Mouse (Mus musculus): Measurements from ENCODE around the gene Camta1. TPM values are rescaled to one million over a fixed set of nuclear protein-coding genes. Genes with fewer than 3 reads are reported as not detected.

Gene Camta1
- polyA plus RNA-seq, 1 experiment from 2014 or later, result 206 TPM

GRCm38 (mm10) chr4:151835860-151836259 lies 25.8 kb downstream of the Camta1 start:
- Histone ChIP-seq H3K36me3 (ENCODE audit: control insufficient read depth, insufficient read depth, low read length) (no peaks in the 10 kb centered on the region), H3K4me2 (ENCODE audit: low read depth, low read length) (no peak overlapping the region), H3K4me1 (ENCODE audit: control insufficient read depth, insufficient read depth, low read length) (no peaks in the 10 kb centered on the region), H3K4me3 (ENCODE audit: low read depth, low read length) (no peak overlapping the region), H3K9me3 (ENCODE audit: control insufficient read depth, low read length) (no peaks in the 10 kb centered on the region), H3K9ac (replicated peaks; ENCODE audit: low read depth, low read length) (no peak overlapping the region), H3K27ac (ENCODE audit: low read depth, low read length) (no peak overlapping the region), H3K27me3 (ENCODE audit: control insufficient read depth, insufficient read depth, low read length) (no peaks in the 10 kb centered on the region)
- 95% methylated on average over 3 of the region's 3 CpGs for WGBS
- no peak for ATAC-seq (ENCODE audit: low read depth)

GRCm38 (mm10) chr4:151834536-151834935 lies 27.1 kb downstream of the Camta1 start:
- Histone ChIP-seq H3K9me3 (ENCODE audit: control insufficient read depth, low read length) (no peaks in the 10 kb centered on the region), H3K27me3 (ENCODE audit: control insufficient read depth, insufficient read depth, low read length) (no peaks in the 10 kb centered on the region), H3K4me2 (ENCODE audit: low read depth, low read length) (no peak overlapping the region), H3K4me3 (ENCODE audit: low read depth, low read length) (no peak overlapping the region), H3K27ac (ENCODE audit: low read depth, low read length) (peak overlapping the region; percentile 6; the same call in 1 of the 2 replicates), H3K36me3 (ENCODE audit: control insufficient read depth, insufficient read depth, low read length) (0 out of 2 replicates have a peak, but pooled peaks cover under 1% of the 10 kb centered on the region), H3K4me1 (ENCODE audit: control insufficient read depth, insufficient read depth, low read length) (no peaks in the 10 kb centered on the region), H3K9ac (replicated peaks; ENCODE audit: low read depth, low read length) (no peak overlapping the region)
- WGBS, result 66% methylated on average over 10 of the region's 10 CpGs
- ATAC-seq (ENCODE audit: low read depth), result no peak

GRCm38 (mm10) chr4:151833940-151834449 lies 27.7 kb downstream of the Camta1 start:
- H3K4me3 ChIP-seq (ENCODE audit: low read depth, low read length), result no peak overlapping the region
- 0 out of 2 replicates have a peak overlapping the region, but pooled peaks have one; percentile 6 for H3K27ac ChIP-seq (ENCODE audit: low read depth, low read length)
- H3K36me3 ChIP-seq (ENCODE audit: control insufficient read depth, insufficient read depth, low read length), result 0 out of 2 replicates have a peak, but pooled peaks cover 4% of the 10 kb centered on the region
- H3K4me2 ChIP-seq (ENCODE audit: low read depth, low read length), result no peak overlapping the region
- H3K27me3 ChIP-seq (ENCODE audit: control insufficient read depth, insufficient read depth, low read length), result no peaks in the 10 kb centered on the region
- no peaks in the 10 kb centered on the region for H3K4me1 ChIP-seq (ENCODE audit: control insufficient read depth, insufficient read depth, low read length)
- ATAC-seq (ENCODE audit: low read depth), result no peak
- WGBS, result 68% methylated on average over 7 of the region's 7 CpGs
- H3K9me3 ChIP-seq (ENCODE audit: control insufficient read depth, low read length), result no peaks in the 10 kb centered on the region
- H3K9ac ChIP-seq (replicated peaks; ENCODE audit: low read depth, low read length), result no peak overlapping the region

GRCm38 (mm10) chr4:151827840-151828239 lies 33.8 kb downstream of the Camta1 start:
- WGBS, result 95% methylated on average over 3 of the region's 3 CpGs

GRCm38 (mm10) chr4:151827356-151827755 lies 34.3 kb downstream of the Camta1 start:
- ATAC-seq (ENCODE audit: low read depth), result no peak
- peaks cover 3% of the 10 kb centered on the region; the same call in 1 of the 2 replicates for H3K4me1 ChIP-seq (ENCODE audit: control insufficient read depth, insufficient read depth, low read length)
- 0 out of 2 replicates have a peak, but pooled peaks cover 4% of the 10 kb centered on the region for H3K36me3 ChIP-seq (ENCODE audit: control insufficient read depth, insufficient read depth, low read length)
- no peaks in the 10 kb centered on the region for H3K27me3 ChIP-seq (ENCODE audit: control insufficient read depth, insufficient read depth, low read length)
- H3K9me3 ChIP-seq (ENCODE audit: control insufficient read depth, low read length), result no peaks in the 10 kb centered on the region
- no peak overlapping the region for H3K9ac ChIP-seq (replicated peaks; ENCODE audit: low read depth, low read length)
- H3K4me2 ChIP-seq (ENCODE audit: low read depth, low read length), result no peak overlapping the region
- H3K4me3 ChIP-seq (ENCODE audit: low read depth, low read length), result no peak overlapping the region
- H3K27ac ChIP-seq (ENCODE audit: low read depth, low read length), result no peak overlapping the region

More at GRCm38 (mm10) chr4:151827840-151828239, 33.8 kb downstream of the Camta1 start:
- H3K4me2 ChIP-seq (ENCODE audit: low read depth, low read length), result no peak overlapping the region
- no peak for ATAC-seq (ENCODE audit: low read depth)
- 0 out of 2 replicates have a peak, but pooled peaks cover 4% of the 10 kb centered on the region for H3K36me3 ChIP-seq (ENCODE audit: control insufficient read depth, insufficient read depth, low read length)
- no peak overlapping the region for H3K27ac ChIP-seq (ENCODE audit: low read depth, low read length)
- H3K27me3 ChIP-seq (ENCODE audit: control insufficient read depth, insufficient read depth, low read length), result no peaks in the 10 kb centered on the region
- H3K4me3 ChIP-seq (ENCODE audit: low read depth, low read length), result no peak overlapping the region
- H3K9ac ChIP-seq (replicated peaks; ENCODE audit: low read depth, low read length), result no peak overlapping the region
- H3K4me1 ChIP-seq (ENCODE audit: control insufficient read depth, insufficient read depth, low read length), result peaks cover 3% of the 10 kb centered on the region; the same call in 1 of the 2 replicates
- H3K9me3 ChIP-seq (ENCODE audit: control insufficient read depth, low read length), result no peaks in the 10 kb centered on the region

- H3K4me3 ChIP-seq (ENCODE audit: low read depth, low read length), result no peak overlapping the region
- H3K36me3 ChIP-seq (ENCODE audit: control insufficient read depth, insufficient read depth, low read length), result no peaks in the 10 kb centered on the region
- no peak overlapping the region for H3K27ac ChIP-seq (ENCODE audit: low read depth, low read length)
- H3K4me1 ChIP-seq (ENCODE audit: control insufficient read depth, insufficient read depth, low read length), result peaks cover 3% of the 10 kb centered on the region; the same call in 1 of the 2 replicates
- no peak overlapping the region for H3K9ac ChIP-seq (replicated peaks; ENCODE audit: low read depth, low read length)
- no peaks in the 10 kb centered on the region for H3K27me3 ChIP-seq (ENCODE audit: control insufficient read depth, insufficient read depth, low read length)
- H3K4me2 ChIP-seq (ENCODE audit: low read depth, low read length), result no peak overlapping the region
- no peaks in the 10 kb centered on the region for H3K9me3 ChIP-seq (ENCODE audit: control insufficient read depth, low read length)
- WGBS, result 85% methylated on average over 3 of the region's 3 CpGs
- no peak for ATAC-seq (ENCODE audit: low read depth)
Observed at GRCm38 (mm10) chr4:151823963-151824362, 37.7 kb downstream of the Camta1 start.

- H3K9ac ChIP-seq (replicated peaks; ENCODE audit: low read depth, low read length), result no peak overlapping the region
- no peak overlapping the region for H3K27ac ChIP-seq (ENCODE audit: low read depth, low read length)
- no peaks in the 10 kb centered on the region for H3K36me3 ChIP-seq (ENCODE audit: control insufficient read depth, insufficient read depth, low read length)
- WGBS, result 74% methylated on average over 2 of the region's 2 CpGs
- H3K4me2 ChIP-seq (ENCODE audit: low read depth, low read length), result no peak overlapping the region
- H3K4me3 ChIP-seq (ENCODE audit: low read depth, low read length), result no peak overlapping the region
- H3K27me3 ChIP-seq (ENCODE audit: control insufficient read depth, insufficient read depth, low read length), result no peaks in the 10 kb centered on the region
- peaks cover 9% of the 10 kb centered on the region; the same call in 1 of the 2 replicates for H3K4me1 ChIP-seq (ENCODE audit: control insufficient read depth, insufficient read depth, low read length)
- no peaks in the 10 kb centered on the region for H3K9me3 ChIP-seq (ENCODE audit: control insufficient read depth, low read length)
- no peak for ATAC-seq (ENCODE audit: low read depth)
Observed at GRCm38 (mm10) chr4:151822986-151823385, 38.7 kb downstream of the Camta1 start.

GRCm38 (mm10) chr4:151817981-151818766 lies 43.5 kb downstream of the Camta1 start:
- Histone ChIP-seq H3K9ac (replicated peaks; ENCODE audit: low read depth, low read length) (no peak overlapping the region), H3K4me1 (ENCODE audit: control insufficient read depth, insufficient read depth, low read length) (peaks cover 6% of the 10 kb centered on the region; the same call in 1 of the 2 replicates), H3K27me3 (ENCODE audit: control insufficient read depth, insufficient read depth, low read length) (no peaks in the 10 kb centered on the region), H3K36me3 (ENCODE audit: control insufficient read depth, insufficient read depth, low read length) (no peaks in the 10 kb centered on the region), H3K27ac (ENCODE audit: low read depth, low read length) (no peak overlapping the region), H3K9me3 (ENCODE audit: control insufficient read depth, low read length) (no peaks in the 10 kb centered on the region), H3K4me2 (ENCODE audit: low read depth, low read length) (no peak overlapping the region), H3K4me3 (ENCODE audit: low read depth, low read length) (no peak overlapping the region)
- no peak for ATAC-seq (ENCODE audit: low read depth)
- 37% methylated on average over 3 of the region's 3 CpGs for WGBS

GRCm38 (mm10) chr4:151813711-151814110 lies 48.0 kb downstream of the Camta1 start:
- H3K4me1 ChIP-seq (ENCODE audit: control insufficient read depth, insufficient read depth, low read length), result peaks cover 7% of the 10 kb centered on the region
- WGBS, result 97% methylated on average over 4 of the region's 4 CpGs
- no peaks in the 10 kb centered on the region for H3K27me3 ChIP-seq (ENCODE audit: control insufficient read depth, insufficient read depth, low read length)
- no peak overlapping the region for H3K9ac ChIP-seq (replicated peaks; ENCODE audit: low read depth, low read length)
- no peak overlapping the region for H3K4me2 ChIP-seq (ENCODE audit: low read depth, low read length)
- no peak for ATAC-seq (ENCODE audit: low read depth)
- no peak overlapping the region for H3K4me3 ChIP-seq (ENCODE audit: low read depth, low read length)
- H3K27ac ChIP-seq (ENCODE audit: low read depth, low read length), result no peak overlapping the region
- H3K36me3 ChIP-seq (ENCODE audit: control insufficient read depth, insufficient read depth, low read length), result no peaks in the 10 kb centered on the region
- no peaks in the 10 kb centered on the region for H3K9me3 ChIP-seq (ENCODE audit: control insufficient read depth, low read length)
